In the genomic region with DNA sequence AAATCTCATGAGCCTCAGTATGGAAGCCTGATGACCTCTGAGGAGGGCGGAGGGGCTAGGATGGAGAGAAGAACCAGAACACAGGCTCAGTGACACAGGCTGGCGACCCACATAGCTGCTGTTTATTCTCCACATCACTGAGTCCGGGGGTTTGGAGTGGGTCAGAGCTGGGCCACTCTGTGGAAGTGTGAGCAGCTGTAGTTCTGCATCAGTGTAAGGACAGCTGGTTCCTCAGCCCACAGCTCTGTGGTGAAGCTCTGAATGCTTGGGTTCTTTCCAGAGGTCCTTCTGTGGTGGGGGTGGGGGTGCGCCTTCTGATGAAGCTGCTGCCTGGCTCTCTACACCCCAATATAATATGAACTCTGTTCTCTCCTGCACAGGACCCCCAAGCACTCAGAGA, we compare ENCODE assay signal across 27 mouse cellular contexts. TPM values are rescaled to one million over a fixed set of nuclear protein-coding genes. Genes with fewer than 3 reads are reported as not detected.
"Had no signal": no experiment of that assay in that cellular context is flagged by ENCODE, and none has a peak within 500 bp of the region (broad histone marks: within the 10 kb centered on the region; RNA-seq: fewer than 3 reads in every experiment).

No protein-coding gene starts in this region.

- H3K4me1 ChIP-seq: liver, embryonic 13.5 days; midbrain, embryonic 10.5 days; midbrain, embryonic 13.5 days had no signal

- H3K36me3 ChIP-seq: liver, embryonic 13.5 days; midbrain, embryonic 10.5 days; midbrain, embryonic 13.5 days had no signal

- H3K27ac ChIP-seq: liver, embryonic 13.5 days; midbrain, embryonic 10.5 days; midbrain, embryonic 13.5 days had no signal

- H3K4me2 ChIP-seq: liver, embryonic 13.5 days; midbrain, embryonic 13.5 days had no signal

- H3K9ac ChIP-seq: liver, embryonic 13.5 days; midbrain, embryonic 13.5 days had no signal

- DNase-seq: kidney, adult 18-20 months; kidney, adult 9 months; kidney, postnatal 14 days; kidney, postnatal 4 days; liver, embryonic 13.5 days; lung, adult 2 months; lung, postnatal 36 days; thymus, adult 18-20 months; thymus, postnatal 36 days had no signal

- H3K27me3 ChIP-seq: liver, embryonic 13.5 days; midbrain, embryonic 13.5 days had no signal

- H3K9me3 ChIP-seq: liver, embryonic 13.5 days; midbrain, embryonic 10.5 days; midbrain, embryonic 13.5 days had no signal

- ATAC-seq: intestine, embryonic 16.5 days; lung, postnatal 0 days; midbrain, embryonic 13.5 days; midbrain, embryonic 16.5 days had no signal

- H3K4me3 ChIP-seq: liver, embryonic 13.5 days; megakaryocyte, embryonic 14.5 days; midbrain, embryonic 10.5 days; midbrain, embryonic 13.5 days had no signal

RNA-seq across cellular contexts. Expression of a gene that starts 10.9 kb away (rescaled TPM):
- total RNA-seq: layer of hippocampus, adult 18-20 months; layer of hippocampus, postnatal 25 days; left cerebral cortex, postnatal 25 days; liver, adult 2 months; monocyte, adult 5-6 weeks had no signal
- polyA plus RNA-seq: intestine, embryonic 16.5 days; liver, adult 2 months; liver, embryonic 13.5 days; liver, embryonic 16.5 days; lung, postnatal 0 days; midbrain, embryonic 13.5 days; neural tube, embryonic 11.5 days; neural tube, embryonic 14.5 days; small intestine, adult 2 months; urinary bladder, adult 2 months had no signal

RNA-seq across cellular contexts. Expression of a gene that starts 14.1 kb away (rescaled TPM):
- total RNA-seq: layer of hippocampus, adult 18-20 months; layer of hippocampus, postnatal 25 days; left cerebral cortex, adult 18-20 months; left cerebral cortex, postnatal 25 days; monocyte, adult 5-6 weeks had no signal
- polyA plus RNA-seq: liver, embryonic 13.5 days; liver, embryonic 16.5 days; midbrain, embryonic 10.5 days; midbrain, embryonic 13.5 days; midbrain, embryonic 16.5 days; neural tube, embryonic 11.5 days; neural tube, embryonic 14.5 days had no signal

RNA-seq across cellular contexts. Expression of a gene that starts 54.7 kb away (rescaled TPM):
- total RNA-seq: liver, adult 2 months; monocyte, adult 5-6 weeks had no signal
- polyA plus RNA-seq: liver, adult 2 months; liver, embryonic 13.5 days; liver, embryonic 16.5 days; lung, postnatal 0 days; spleen, adult 2 months had no signal
